Mouse (Mus musculus) forebrain, postnatal 0 days (tissue): ENCODE data around the gene Dmac2. TPM values are rescaled to one million over a fixed set of nuclear protein-coding genes. Genes with fewer than 3 reads are reported as not detected.

ENCODE experiments used
- ATAC-seq: fragments of 200-750 bp; cut with Nextera tagmentation; 2 replicates; pipeline ENCODE4 v1.8.0; 2017; ENCODE audit warnings: mild to moderate bottlenecking, moderate library complexity
- DNase-seq: peaks from one replicate; pipeline ENCODE4 v3.0.0-alpha.2; 2015
- H3K27ac ChIP-seq: fragments of 300-500 bp; sonication (generic); 2 replicates; pipeline ENCODE4 v1.5.1; 2014; ENCODE audit warnings: low read depth, mild to moderate bottlenecking, antibody characterized with exemption, low read length, moderate library complexity, mixed read lengths
- H3K27me3 ChIP-seq: fragments of 300-500 bp; sonication (generic); 2 replicates; pipeline ENCODE4 v1.6.1; 2014; ENCODE audit warnings: mild to moderate bottlenecking, low read length, mixed read lengths; ENCODE audit not compliant: insufficient read depth
- H3K36me3 ChIP-seq: fragments of 300-500 bp; sonication (generic); 2 replicates; pipeline ENCODE4 v1.6.1; 2014; ENCODE audit warnings: mild to moderate bottlenecking, moderate library complexity; ENCODE audit not compliant: insufficient read depth
- H3K4me1 ChIP-seq: fragments of 300-500 bp; sonication (generic); 2 replicates; pipeline ENCODE4 v1.6.1; 2014; ENCODE audit warnings: antibody characterized with exemption; ENCODE audit not compliant: insufficient read depth
- H3K4me2 ChIP-seq: fragments of 300-500 bp; sonication (generic); 2 replicates; pipeline ENCODE4 v1.6.1; 2014; ENCODE audit warnings: low read depth, mild to moderate bottlenecking, moderate library complexity
- H3K4me3 ChIP-seq: fragments of 300-500 bp; sonication (generic); 2 replicates; pipeline ENCODE4 v1.5.1; 2014; ENCODE audit warnings: low read depth, low read length, mixed read lengths
- H3K9ac ChIP-seq: fragments of 300-500 bp; sonication (generic); 2 replicates; pipeline ENCODE4 v1.6.1; 2014; ENCODE audit warnings: mild to moderate bottlenecking
- H3K9me3 ChIP-seq: fragments of 300-500 bp; sonication (generic); 2 replicates; pipeline ENCODE4 v1.6.1; 2016; ENCODE audit warnings: low read length
- CTCF ChIP-seq: sonication (generic); IDR thresholded peaks from 2 replicates; pipeline ENCODE4 v1.5.1; 2016; ENCODE audit warnings: antibody characterized with exemption, control low read depth, low read depth
- WGBS: fragments of 180-500 bp; shearing (Covaris S2); extraction: QIAGEN DNeasy Blood & Tissue Kit; methylation state at CpG from one replicate; pipeline ENCODE4 v1.1.7; 2014; 5-methylcytosine and 5-hydroxymethylcytosine counted together
- polyA plus RNA-seq: library from polyadenylated mRNA; unstranded; fragments of >200 nt; fragmentation: Nextera tagmentation; extraction: Ambion mirVana; gene quantifications from 2 replicates; pipeline ENCODE4 v1.2.1, GENCODE M21; 2015
- total RNA-seq: library from RNA; depleted of rRNA; stranded (reverse); fragments of >200 nt; gene quantifications from 2 replicates; pipeline ENCODE4 v1.2.3, GENCODE M21; 2014

Gene Dmac2
- total and polyA plus RNA-seq, 2 experiments from 2014 or later: 40.6 to 45.8 TPM

- no peak overlapping the region for H3K4me2 ChIP-seq
- H3K27me3 ChIP-seq: no peaks in the 10 kb centered on the region
- no peak overlapping the region for H3K9ac ChIP-seq
- no peak overlapping the region for H3K27ac ChIP-seq
- no peak overlapping the region for H3K4me3 ChIP-seq
- 91% methylated on average over 15 of the region's 15 CpGs for WGBS
- no peaks in the 10 kb centered on the region for H3K36me3 ChIP-seq
- TF ChIP-seq CTCF: no peak
- H3K9me3 ChIP-seq: no peaks in the 10 kb centered on the region
- no peaks in the 10 kb centered on the region for H3K4me1 ChIP-seq
- no peak for ATAC-seq
- no peak for DNase-seq
Measured at GRCm38 (mm10) chr7:25582301-25582810, 36.9 kb upstream of the Dmac2 start.

DNA sequence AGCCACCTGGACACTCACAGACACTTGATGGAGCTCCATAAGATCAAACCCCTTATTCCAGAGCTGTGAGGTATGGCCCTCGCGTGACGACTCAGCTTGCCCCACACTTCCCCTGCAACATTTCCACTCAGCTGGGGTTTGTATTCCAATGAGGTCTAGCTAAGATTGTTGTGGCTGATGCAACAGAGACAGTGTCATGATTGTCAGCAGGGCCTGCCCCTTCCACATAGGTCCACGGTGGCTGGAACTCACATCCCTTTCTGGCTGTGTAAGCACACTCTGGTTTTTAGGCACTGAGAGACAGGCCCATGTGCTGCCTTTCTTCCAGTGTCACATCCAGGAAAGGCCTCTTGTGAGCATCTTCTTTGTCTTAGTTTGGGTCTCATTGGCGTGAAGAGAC, 34.6 kb upstream of the Dmac2 start:
- Histone ChIP-seq H3K4me3 (no peak overlapping the region), H3K27me3 (no peaks in the 10 kb centered on the region), H3K9me3 (no peaks in the 10 kb centered on the region), H3K4me2 (no peak overlapping the region), H3K27ac (no peak overlapping the region), H3K9ac (no peak overlapping the region), H3K4me1 (no peaks in the 10 kb centered on the region), H3K36me3 (no peaks in the 10 kb centered on the region)
- no peak for TF ChIP-seq CTCF
- WGBS: 93% methylated on average over 5 of the region's 5 CpGs
- DNase-seq (no peak), ATAC-seq (no peak)

- H3K36me3 ChIP-seq: no peaks in the 10 kb centered on the region
- no peak overlapping the region for H3K9ac ChIP-seq
- no peaks in the 10 kb centered on the region for H3K27me3 ChIP-seq
- H3K27ac ChIP-seq: no peak overlapping the region
- ATAC-seq (no peak), DNase-seq (no peak)
- H3K9me3 ChIP-seq: no peaks in the 10 kb centered on the region
- no peaks in the 10 kb centered on the region for H3K4me1 ChIP-seq
- WGBS: 82% methylated on average over 9 of the region's 9 CpGs
- no peak overlapping the region for H3K4me2 ChIP-seq
- no peak for TF ChIP-seq CTCF
- no peak overlapping the region for H3K4me3 ChIP-seq
Measured at GRCm38 (mm10) chr7:25585351-25586204, 33.6 kb upstream of the Dmac2 start.

- Histone ChIP-seq H3K27me3 (no peaks in the 10 kb centered on the region), H3K9me3 (no peaks in the 10 kb centered on the region), H3K9ac (no peak overlapping the region), H3K4me2 (no peak overlapping the region), H3K36me3 (no peaks in the 10 kb centered on the region), H3K27ac (no peak overlapping the region), H3K4me3 (no peak overlapping the region), H3K4me1 (no peaks in the 10 kb centered on the region)
- ATAC-seq: no peak
- DNase-seq: no peak
- WGBS: 97% methylated on average over 2 of the region's 2 CpGs
- no peak for TF ChIP-seq CTCF
Measured at GRCm38 (mm10) chr7:25591226-25591625, 28.0 kb upstream of the Dmac2 start.

DNA sequence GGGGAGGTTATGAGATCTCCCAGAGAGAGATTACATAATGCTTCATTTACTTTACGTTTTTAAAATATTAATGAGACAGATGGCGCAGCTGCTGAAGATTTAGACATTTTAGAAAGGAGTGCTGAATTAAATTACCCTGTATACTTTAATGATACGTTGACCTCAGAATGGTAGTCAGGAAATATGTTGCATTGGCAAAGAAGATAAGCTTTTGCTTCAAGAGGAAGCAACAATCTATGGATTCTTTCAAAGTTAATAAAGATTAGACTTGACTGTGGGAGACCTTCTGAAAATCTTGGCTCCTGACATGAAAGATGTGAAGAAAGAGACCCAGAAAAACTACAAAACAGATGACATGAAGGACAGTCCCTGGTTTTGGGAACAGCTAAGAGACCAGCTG, 25.4 kb upstream of the Dmac2 start:
- DNase-seq: no peak
- no peaks in the 10 kb centered on the region for H3K4me1 ChIP-seq
- TF ChIP-seq CTCF: no peak
- H3K9me3 ChIP-seq: no peaks in the 10 kb centered on the region
- no peak overlapping the region for H3K4me2 ChIP-seq
- no peak overlapping the region for H3K27ac ChIP-seq
- H3K27me3 ChIP-seq: no peaks in the 10 kb centered on the region
- no peak for ATAC-seq
- no peak overlapping the region for H3K4me3 ChIP-seq
- no peaks in the 10 kb centered on the region for H3K36me3 ChIP-seq
- no peak overlapping the region for H3K9ac ChIP-seq
- WGBS: 77% methylated on average over 3 of the region's 3 CpGs

- H3K9me3 ChIP-seq: no peaks in the 10 kb centered on the region
- WGBS: 17% methylated on average over 10 of the region's 10 CpGs
- no peaks in the 10 kb centered on the region for H3K27me3 ChIP-seq
- peak; percentile 91 for TF ChIP-seq CTCF
- H3K27ac ChIP-seq: no peak overlapping the region
- no peak overlapping the region for H3K4me3 ChIP-seq
- ATAC-seq (peak; percentile 43), DNase-seq (peak; percentile 86)
- no peaks in the 10 kb centered on the region for H3K36me3 ChIP-seq
- H3K9ac ChIP-seq: no peak overlapping the region
- no peak overlapping the region for H3K4me2 ChIP-seq
- H3K4me1 ChIP-seq: no peaks in the 10 kb centered on the region
Measured at GRCm38 (mm10) chr7:25599663-25600062, 19.6 kb upstream of the Dmac2 start.

DNA sequence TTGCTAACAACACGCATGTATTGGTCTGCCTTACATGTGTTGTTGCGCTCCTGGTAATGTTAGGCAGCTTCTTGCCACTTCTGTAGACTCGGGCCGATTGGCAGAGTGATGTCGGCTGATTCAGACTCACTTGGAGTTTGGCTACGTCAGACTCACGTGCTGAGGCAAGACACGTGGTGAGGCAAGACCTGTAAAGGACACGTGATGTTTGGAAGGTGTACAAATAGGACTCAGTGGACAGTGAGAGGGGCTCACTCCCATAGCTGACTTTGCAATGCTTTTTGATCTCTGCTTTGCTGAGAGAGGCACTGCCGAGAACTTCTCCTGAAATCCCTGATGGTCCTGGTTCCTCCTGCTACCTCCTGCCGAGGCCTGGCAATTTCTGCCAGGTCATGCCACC, 18.5 kb upstream of the Dmac2 start:
- no peaks in the 10 kb centered on the region for H3K36me3 ChIP-seq
- H3K4me2 ChIP-seq: no peak overlapping the region
- TF ChIP-seq CTCF: no peak
- H3K9me3 ChIP-seq: no peaks in the 10 kb centered on the region
- 89% methylated on average over 11 of the region's 11 CpGs for WGBS
- ATAC-seq (no peak), DNase-seq (no peak)
- H3K4me3 ChIP-seq: no peak overlapping the region
- no peaks in the 10 kb centered on the region for H3K4me1 ChIP-seq
- no peak overlapping the region for H3K27ac ChIP-seq
- H3K27me3 ChIP-seq: no peaks in the 10 kb centered on the region
- no peak overlapping the region for H3K9ac ChIP-seq
